Mouse (Mus musculus) G1E (cell line): Measurements from ENCODE around the gene Ermap. TPM values are rescaled to one million over a fixed set of nuclear protein-coding genes. Genes with fewer than 3 reads are reported as not detected.
A peak's percentile ranks its signal among the peaks of the same experiment; 100 is the strongest.

ENCODE experiments used
- ATAC-seq: 2 replicates; pipeline ENCODE4 v1.8.0; 2016; ENCODE audit warnings: mild to moderate bottlenecking; ENCODE audit not compliant: insufficient number of reproducible peaks, poor library complexity, low FRiP score, severe bottlenecking; ENCODE audit errors: extremely low read depth
- DNase-seq: peaks from one replicate; pipeline ENCODE4 v3.0.0; 2012; ENCODE audit warnings: low spot score
- H3K27me3 ChIP-seq: 2 replicates; pipeline ENCODE4 v1.6.1; 2012; ENCODE audit warnings: mild to moderate bottlenecking, low read length, inconsistent platforms; ENCODE audit not compliant: insufficient read depth
- H3K36me3 ChIP-seq: replicated peaks from 2 replicates; pipeline ENCODE3; 2012; ENCODE audit warnings: mild to moderate bottlenecking, inconsistent platforms
- H3K4me1 ChIP-seq: 2 replicates; pipeline ENCODE4 v1.6.1; 2012; ENCODE audit warnings: low read depth, low read length, inconsistent platforms, mixed read lengths; ENCODE audit not compliant: insufficient read depth
- H3K4me3 ChIP-seq: 2 replicates; pipeline ENCODE4 v1.5.1; 2012; ENCODE audit warnings: low read depth, mild to moderate bottlenecking, inconsistent platforms, low read length, moderate library complexity, mixed read lengths
- H3K9me3 ChIP-seq: replicated peaks from 2 replicates; pipeline ENCODE4 v1.6.1; 2012; ENCODE audit warnings: inconsistent platforms
- CTCF ChIP-seq: IDR thresholded peaks from 2 replicates; pipeline ENCODE4 v1.5.1; 2012; ENCODE audit warnings: low read depth, low read length, inconsistent platforms, mixed read lengths
- GATA1 ChIP-seq: IDR thresholded peaks from 2 replicates; pipeline ENCODE4 v1.6.1; 2012; ENCODE audit warnings: borderline replicate concordance, low read length, inconsistent platforms, mixed read lengths
- GATA2 ChIP-seq: IDR thresholded peaks from 2 replicates; pipeline ENCODE4 v1.6.1; 2012; ENCODE audit warnings: low read depth, low read length, inconsistent platforms, borderline replicate concordance
- POLR2AphosphoS5 ChIP-seq: IDR thresholded peaks from 2 replicates; pipeline ENCODE4 v1.6.1; 2012; ENCODE audit warnings: low read depth, low read length, inconsistent platforms; ENCODE audit not compliant: insufficient replicate concordance
- TAL1 ChIP-seq: conservative IDR thresholded peaks from 2 replicates; pipeline ENCODE4 v1.6.1; 2012; ENCODE audit warnings: low read depth, low read length, inconsistent platforms, mixed read lengths
- polyA plus RNA-seq: library from polyadenylated mRNA; stranded (reverse); fragments of >175 nt; gene quantifications from 2 replicates; pipeline ENCODE4 v1.2.3, GENCODE M21; 2012
- total RNA-seq, 2 experiments: library from RNA; stranded (forward) in 1 of 2; stranded (reverse) in 1 of 2; fragments of 200-1000 nt in 1 of 2; fragments of >200 nt in 1 of 2; fragmentation: Nextera tagmentation in 1 of 2; gene quantifications; 2 replicates each; pipeline ENCODE4 v1.2.3; 2014 to 2017

Ermap gene
- total and polyA plus RNA-seq, 3 experiments: 62.9 to 348 (median 96.0) TPM

DNA sequence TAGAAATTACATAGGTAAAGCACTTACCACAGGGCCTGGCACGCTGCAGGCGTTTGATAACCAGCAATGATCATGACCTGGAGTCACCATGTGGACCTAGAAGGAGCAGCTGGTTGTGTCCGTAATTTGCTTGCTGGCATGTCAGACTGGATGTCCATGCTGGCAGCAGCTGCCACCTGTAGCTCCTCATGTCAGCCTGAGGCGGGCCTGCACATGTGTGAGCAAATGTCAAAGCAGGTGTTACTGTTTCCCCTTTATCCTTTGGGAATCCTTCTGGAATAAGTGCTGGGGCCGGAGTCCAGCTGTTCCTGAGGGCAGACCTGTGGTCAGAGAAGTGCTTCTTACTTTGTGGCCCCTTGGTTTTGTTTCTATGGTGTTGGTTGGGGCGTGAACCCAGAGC lies 8.3 kb upstream of the Ermap start:
- DNase-seq (no peak), ATAC-seq (no peak)
- H3K9me3 ChIP-seq: no peaks in the 10 kb centered on the region
- peaks cover 75% of the 10 kb centered on the region for H3K4me1 ChIP-seq
- TF ChIP-seq GATA2: no peak
- TF ChIP-seq POLR2AphosphoS5: no peak
- TF ChIP-seq GATA1: no peak
- no peak for TF ChIP-seq CTCF
- TF ChIP-seq TAL1: no peak
- H3K27me3 ChIP-seq: no peaks in the 10 kb centered on the region
- H3K4me3 ChIP-seq: peak overlapping the region; percentile 66; the same call in 1 of the 2 replicates
- peaks cover 68% of the 10 kb centered on the region for H3K36me3 ChIP-seq

DNA sequence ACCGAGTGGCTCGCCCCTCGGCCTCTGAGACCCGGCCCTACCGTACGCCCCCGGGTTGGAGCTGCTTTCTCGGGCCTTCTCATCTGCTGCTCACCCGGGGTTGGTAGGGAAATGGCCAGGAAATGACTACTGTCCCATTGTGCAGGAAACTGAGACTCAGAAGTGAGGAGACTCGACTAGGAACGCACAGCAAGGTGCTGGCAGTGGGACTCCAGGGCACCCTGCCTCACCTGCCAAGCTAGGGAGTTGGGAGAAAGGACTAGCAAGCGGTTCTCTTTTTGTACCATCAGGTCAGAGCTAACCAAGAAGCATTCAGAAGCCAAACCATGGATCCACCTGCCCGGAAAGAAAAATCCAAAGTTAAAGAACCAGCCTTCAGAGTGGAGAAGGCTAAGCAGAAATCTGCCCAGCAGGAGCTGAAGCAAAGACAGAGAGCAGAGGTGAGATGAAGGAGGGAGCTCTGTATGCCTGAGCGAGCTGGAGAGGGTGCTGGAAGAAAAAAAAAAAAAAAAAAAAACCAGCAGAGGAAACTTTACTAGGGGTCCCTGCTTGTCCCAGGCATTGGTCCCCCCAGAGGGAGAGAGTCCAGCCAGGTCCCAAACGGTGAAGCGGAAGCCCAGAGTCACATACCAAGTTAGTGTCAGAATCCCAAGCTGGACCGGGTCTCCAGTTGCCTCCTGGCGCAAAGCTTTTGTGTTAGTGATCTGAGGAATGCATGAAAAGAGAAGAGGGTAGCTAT lies 5.9 kb upstream of the Ermap start:
- Histone ChIP-seq H3K4me3 (peak overlapping the region; percentile 81), H3K36me3 (peaks cover 45% of the 10 kb centered on the region), H3K9me3 (no peaks in the 10 kb centered on the region), H3K4me1 (peaks cover 84% of the 10 kb centered on the region), H3K27me3 (no peaks in the 10 kb centered on the region)
- ATAC-seq (no peak), DNase-seq (no peak)
- TF ChIP-seq CTCF (no peak), GATA2 (no peak), TAL1 (no peak), POLR2AphosphoS5 (no peak), GATA1 (no peak)

DNA sequence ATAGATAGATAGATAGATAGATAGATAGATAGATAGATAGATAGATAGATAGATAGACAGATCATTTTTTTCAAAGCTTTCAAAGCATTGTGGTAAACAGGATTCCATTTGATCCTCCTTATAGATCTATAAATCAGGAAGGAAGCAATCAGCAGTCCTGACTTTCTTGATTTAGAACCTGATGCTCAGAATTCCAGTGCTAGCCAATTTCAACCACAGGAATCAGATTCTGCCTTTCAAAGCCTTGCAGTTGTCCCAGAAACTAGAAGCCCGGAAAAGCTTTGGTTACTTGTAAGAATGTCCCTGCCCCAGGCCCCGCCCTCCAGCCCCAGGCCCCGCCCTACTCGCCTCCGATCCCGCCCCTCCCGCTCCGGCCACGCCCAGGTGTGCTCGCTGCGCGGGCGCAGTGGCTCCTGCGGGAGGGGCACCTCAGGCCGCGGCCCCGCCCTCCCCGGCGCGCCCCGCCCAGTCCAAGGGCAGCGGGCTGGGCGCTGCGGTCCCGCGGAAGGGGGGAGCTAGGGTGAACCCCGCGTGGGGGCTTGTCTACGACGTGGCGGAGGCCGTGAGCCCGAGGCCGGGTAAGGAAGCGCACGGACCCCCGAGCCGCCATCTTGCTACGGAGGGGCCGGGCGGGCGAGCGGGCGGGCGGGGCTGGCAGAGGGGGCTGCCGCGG lies 5.2 kb upstream of the Ermap start, which contains the start of gene Svbp:
Svbp (plus strand) TSS at position 398 of the 673 bp plus-strand sequence.
- ATAC-seq (peak; percentile 36), DNase-seq (peak; percentile 89)
- Histone ChIP-seq H3K4me1 (peaks cover 86% of the 10 kb centered on the region), H3K36me3 (peaks cover 39% of the 10 kb centered on the region), H3K9me3 (no peaks in the 10 kb centered on the region), H3K4me3 (peak within 1 kb of the TSS; percentile 81), H3K27me3 (no peaks in the 10 kb centered on the region)
- TF ChIP-seq POLR2AphosphoS5 (no peak), TAL1 (no peak), GATA2 (no peak), GATA1 (no peak), CTCF (no peak)

DNA sequence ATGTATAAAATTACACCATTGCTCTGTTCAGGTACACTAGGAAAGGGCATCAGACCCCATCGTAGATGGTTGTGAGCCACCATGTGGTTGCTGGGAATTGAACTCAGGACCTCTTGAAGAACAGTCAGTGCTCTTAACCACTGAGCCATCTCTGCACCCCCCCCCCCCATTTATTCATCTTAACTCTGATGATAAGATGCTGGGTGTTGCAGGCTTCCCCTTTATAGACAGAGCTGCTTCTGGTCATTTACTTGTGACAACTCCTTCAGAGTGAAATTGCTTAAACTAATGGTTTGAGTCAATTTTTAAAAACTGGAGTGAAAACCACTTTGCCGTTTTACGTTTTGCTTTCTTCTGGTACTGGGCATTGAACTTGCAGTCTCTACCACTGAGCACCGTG lies 2.9 kb upstream of the Ermap start:
- Histone ChIP-seq H3K27me3 (no peaks in the 10 kb centered on the region), H3K4me3 (no peak overlapping the region), H3K9me3 (no peaks in the 10 kb centered on the region), H3K4me1 (peaks cover 70% of the 10 kb centered on the region), H3K36me3 (peaks cover 24% of the 10 kb centered on the region)
- ATAC-seq (no peak), DNase-seq (no peak)
- TF ChIP-seq POLR2AphosphoS5: no peak
- no peak for TF ChIP-seq CTCF
- TF ChIP-seq TAL1: no peak
- TF ChIP-seq GATA1: no peak
- TF ChIP-seq GATA2: no peak

DNA sequence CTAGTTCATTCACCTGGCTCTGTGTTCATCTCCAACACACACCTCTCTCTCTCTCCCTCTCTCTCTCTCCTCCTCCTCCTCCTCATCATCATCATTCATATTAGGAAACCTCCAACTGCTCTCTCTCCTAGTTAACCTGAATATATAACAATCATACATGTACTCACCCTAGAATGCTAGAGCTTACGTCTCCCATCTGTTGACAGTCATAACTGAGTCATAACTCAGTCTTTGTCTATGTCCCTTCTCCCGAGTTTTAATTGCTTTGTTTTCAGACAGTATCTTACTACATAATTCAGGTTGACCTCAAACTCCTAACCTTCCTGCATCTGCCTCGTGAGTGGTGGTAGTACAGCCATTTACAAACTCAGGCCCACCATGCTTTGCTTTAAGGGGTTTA lies 1.5 kb upstream of the Ermap start:
- Histone ChIP-seq H3K27me3 (no peaks in the 10 kb centered on the region), H3K4me1 (peaks cover 71% of the 10 kb centered on the region), H3K4me3 (peak overlapping the region; percentile 30; the same call in 1 of the 2 replicates), H3K36me3 (peaks cover 25% of the 10 kb centered on the region), H3K9me3 (no peaks in the 10 kb centered on the region)
- DNase-seq: no peak
- ATAC-seq: no peak
- TF ChIP-seq GATA1 (no peak), POLR2AphosphoS5 (no peak), GATA2 (no peak), CTCF (no peak), TAL1 (no peak)

GRCm38 (mm10) chr4:119190618-119191017 lies 807 bp upstream of the Ermap start:
- Histone ChIP-seq H3K9me3 (no peaks in the 10 kb centered on the region), H3K4me1 (peaks cover 74% of the 10 kb centered on the region), H3K4me3 (peak overlapping the region; percentile 75; the same call in 1 of the 2 replicates), H3K27me3 (no peaks in the 10 kb centered on the region), H3K36me3 (peaks cover 29% of the 10 kb centered on the region)
- TF ChIP-seq GATA2: no peak
- TF ChIP-seq TAL1: peak; percentile 68
- peak; percentile 59 for DNase-seq
- ATAC-seq: peak; percentile 66
